Mouse (Mus musculus): ENCODE results near the gene Crygs. TPM values are rescaled to one million over a fixed set of nuclear protein-coding genes. Genes with fewer than 3 reads are reported as not detected.

The Crygs gene
- polyA plus RNA-seq (2014; fragmentation: Nextera tagmentation; extraction: Ambion mirVana), result 0.26 TPM in 1 of 2 replicates, not detected in the other

- WGBS, result 60% methylated on average over 2 of the region's 2 CpGs
- Histone ChIP-seq H3K36me3 (ENCODE audit: control insufficient read depth, insufficient read depth, low read length) (peaks cover 4% of the 10 kb centered on the region; the same call in 1 of the 2 replicates), H3K4me3 (ENCODE audit: low read length) (no peak within 1 kb of the TSS), H3K27me3 (ENCODE audit: control insufficient read depth, insufficient read depth, low read length) (no peaks in the 10 kb centered on the region), H3K27ac (ENCODE audit: low read depth, low read length) (no peak within 1 kb of the TSS; the same call in 1 of the 2 replicates), H3K4me1 (ENCODE audit: control insufficient read depth, insufficient read depth, low read length) (no peaks in the 10 kb centered on the region), H3K9me3 (ENCODE audit: control insufficient read depth, low read length) (no peaks in the 10 kb centered on the region), H3K9ac (ENCODE audit: low read depth, low read length) (no peak within 1 kb of the TSS), H3K4me2 (replicated peaks; ENCODE audit: low read depth, low read length) (no peak within 1 kb of the TSS)
- ATAC-seq (ENCODE audit: low FRiP score, low TSS enrichment), result no peak
These were observed at the start of gene Crygs for GRCm38 (mm10) chr16:22811477-22811876. Gene Crygs (minus strand): TSS chr16:22811577.

- peak within 1 kb of the TSS; percentile 68 for H3K9ac ChIP-seq (ENCODE audit: low read depth, low read length)
- WGBS, result under 1% methylated on average over 62 of the region's 62 CpGs
- H3K4me1 ChIP-seq (ENCODE audit: control insufficient read depth, insufficient read depth, low read length), result 0 out of 2 replicates have a peak, but pooled peaks cover 6% of the 10 kb centered on the region
- no peaks in the 10 kb centered on the region for H3K27me3 ChIP-seq (ENCODE audit: control insufficient read depth, insufficient read depth, low read length)
- H3K4me3 ChIP-seq (ENCODE audit: low read length), result peak within 1 kb of the TSS; percentile 65
- ATAC-seq (ENCODE audit: low FRiP score, low TSS enrichment), result peak; percentile 99
- peaks cover 6% of the 10 kb centered on the region; the same call in 1 of the 2 replicates for H3K36me3 ChIP-seq (ENCODE audit: control insufficient read depth, insufficient read depth, low read length)
- H3K9me3 ChIP-seq (ENCODE audit: control insufficient read depth, low read length), result no peaks in the 10 kb centered on the region
- peak within 1 kb of the TSS; percentile 4; the same call in 1 of the 2 replicates for H3K27ac ChIP-seq (ENCODE audit: low read depth, low read length)
- H3K4me2 ChIP-seq (replicated peaks; ENCODE audit: low read depth, low read length), result peak within 1 kb of the TSS; percentile 86
These were observed 46.2 kb upstream of the Crygs start, which contains the start of the genes Tbccd1 and Dnajb11 for GRCm38 (mm10) chr16:22857431-22858113. Gene Tbccd1 (minus strand): TSS chr16:22857669. Gene Dnajb11 (plus strand): TSS chr16:22857845.

- Histone ChIP-seq H3K36me3 (ENCODE audit: control insufficient read depth, insufficient read depth, low read length) (peaks cover 4% of the 10 kb centered on the region; the same call in 1 of the 2 replicates), H3K27ac (ENCODE audit: low read depth, low read length) (peak overlapping the region; percentile 4; the same call in 1 of the 2 replicates), H3K4me3 (ENCODE audit: low read length) (peak overlapping the region; percentile 65), H3K9me3 (ENCODE audit: control insufficient read depth, low read length) (no peaks in the 10 kb centered on the region), H3K4me2 (replicated peaks; ENCODE audit: low read depth, low read length) (peak overlapping the region; percentile 86), H3K27me3 (ENCODE audit: control insufficient read depth, insufficient read depth, low read length) (no peaks in the 10 kb centered on the region), H3K9ac (ENCODE audit: low read depth, low read length) (peak overlapping the region; percentile 57), H3K4me1 (ENCODE audit: control insufficient read depth, insufficient read depth, low read length) (0 out of 2 replicates have a peak, but pooled peaks cover 6% of the 10 kb centered on the region)
- no peak for ATAC-seq (ENCODE audit: low FRiP score, low TSS enrichment)
- 9% methylated on average over 9 of the region's 9 CpGs for WGBS
These were observed 45.4 kb upstream of the Crygs start for GRCm38 (mm10) chr16:22856773-22857172.

GRCm38 (mm10) chr16:22852709-22853108 lies 41.3 kb upstream of the Crygs start:
- H3K27me3 ChIP-seq (ENCODE audit: control insufficient read depth, insufficient read depth, low read length), result no peaks in the 10 kb centered on the region
- H3K9me3 ChIP-seq (ENCODE audit: control insufficient read depth, low read length), result no peaks in the 10 kb centered on the region
- H3K9ac ChIP-seq (ENCODE audit: low read depth, low read length), result no peak overlapping the region
- 91% methylated on average over 4 of the region's 4 CpGs for WGBS
- no peaks in the 10 kb centered on the region for H3K4me1 ChIP-seq (ENCODE audit: control insufficient read depth, insufficient read depth, low read length)
- no peak overlapping the region for H3K4me2 ChIP-seq (replicated peaks; ENCODE audit: low read depth, low read length)
- no peak overlapping the region for H3K27ac ChIP-seq (ENCODE audit: low read depth, low read length)
- no peaks in the 10 kb centered on the region for H3K36me3 ChIP-seq (ENCODE audit: control insufficient read depth, insufficient read depth, low read length)
- H3K4me3 ChIP-seq (ENCODE audit: low read length), result no peak overlapping the region
- ATAC-seq (ENCODE audit: low FRiP score, low TSS enrichment), result no peak

- 78% methylated on average over 1 of the region's 1 CpGs for WGBS
- Histone ChIP-seq H3K27ac (ENCODE audit: low read depth, low read length) (no peak overlapping the region), H3K9me3 (ENCODE audit: control insufficient read depth, low read length) (no peaks in the 10 kb centered on the region), H3K27me3 (ENCODE audit: control insufficient read depth, insufficient read depth, low read length) (no peaks in the 10 kb centered on the region), H3K36me3 (ENCODE audit: control insufficient read depth, insufficient read depth, low read length) (no peaks in the 10 kb centered on the region), H3K4me2 (replicated peaks; ENCODE audit: low read depth, low read length) (no peak overlapping the region), H3K4me1 (ENCODE audit: control insufficient read depth, insufficient read depth, low read length) (0 out of 2 replicates have a peak, but pooled peaks cover 5% of the 10 kb centered on the region), H3K4me3 (ENCODE audit: low read length) (no peak overlapping the region), H3K9ac (ENCODE audit: low read depth, low read length) (no peak overlapping the region)
- no peak for ATAC-seq (ENCODE audit: low FRiP score, low TSS enrichment)
These were observed 37.0 kb upstream of the Crygs start for GRCm38 (mm10) chr16:22848331-22848730.

- 0 out of 2 replicates have a peak, but pooled peaks cover 5% of the 10 kb centered on the region for H3K4me1 ChIP-seq (ENCODE audit: control insufficient read depth, insufficient read depth, low read length)
- H3K4me3 ChIP-seq (ENCODE audit: low read length), result no peak overlapping the region
- H3K27me3 ChIP-seq (ENCODE audit: control insufficient read depth, insufficient read depth, low read length), result no peaks in the 10 kb centered on the region
- 76% methylated on average over 1 of the region's 1 CpGs for WGBS
- ATAC-seq (ENCODE audit: low FRiP score, low TSS enrichment), result no peak
- H3K4me2 ChIP-seq (replicated peaks; ENCODE audit: low read depth, low read length), result no peak overlapping the region
- no peaks in the 10 kb centered on the region for H3K36me3 ChIP-seq (ENCODE audit: control insufficient read depth, insufficient read depth, low read length)
- no peaks in the 10 kb centered on the region for H3K9me3 ChIP-seq (ENCODE audit: control insufficient read depth, low read length)
- H3K9ac ChIP-seq (ENCODE audit: low read depth, low read length), result no peak overlapping the region
- H3K27ac ChIP-seq (ENCODE audit: low read depth, low read length), result no peak overlapping the region
These were observed 36.3 kb upstream of the Crygs start for GRCm38 (mm10) chr16:22847686-22848085.

- H3K27me3 ChIP-seq (ENCODE audit: control insufficient read depth, insufficient read depth, low read length), result no peaks in the 10 kb centered on the region
- H3K9ac ChIP-seq (ENCODE audit: low read depth, low read length), result no peak overlapping the region
- no peak overlapping the region for H3K4me2 ChIP-seq (replicated peaks; ENCODE audit: low read depth, low read length)
- H3K36me3 ChIP-seq (ENCODE audit: control insufficient read depth, insufficient read depth, low read length), result peaks cover 4% of the 10 kb centered on the region; the same call in 1 of the 2 replicates
- 86% methylated on average over 4 of the region's 4 CpGs for WGBS
- ATAC-seq (ENCODE audit: low FRiP score, low TSS enrichment), result no peak
- no peaks in the 10 kb centered on the region for H3K9me3 ChIP-seq (ENCODE audit: control insufficient read depth, low read length)
- H3K4me3 ChIP-seq (ENCODE audit: low read length), result no peak overlapping the region
- 0 out of 2 replicates have a peak, but pooled peaks cover 5% of the 10 kb centered on the region for H3K4me1 ChIP-seq (ENCODE audit: control insufficient read depth, insufficient read depth, low read length)
- no peak overlapping the region for H3K27ac ChIP-seq (ENCODE audit: low read depth, low read length)
These were observed 34.1 kb upstream of the Crygs start for GRCm38 (mm10) chr16:22845481-22845880.

- Histone ChIP-seq H3K27me3 (ENCODE audit: control insufficient read depth, insufficient read depth, low read length) (no peaks in the 10 kb centered on the region), H3K4me2 (replicated peaks; ENCODE audit: low read depth, low read length) (peak overlapping the region; percentile 94), H3K9ac (ENCODE audit: low read depth, low read length) (peak overlapping the region; percentile 79), H3K9me3 (ENCODE audit: control insufficient read depth, low read length) (no peaks in the 10 kb centered on the region), H3K4me1 (ENCODE audit: control insufficient read depth, insufficient read depth, low read length) (0 out of 2 replicates have a peak, but pooled peaks cover 5% of the 10 kb centered on the region), H3K4me3 (ENCODE audit: low read length) (peak overlapping the region; percentile 59), H3K36me3 (ENCODE audit: control insufficient read depth, insufficient read depth, low read length) (peaks cover 8% of the 10 kb centered on the region; the same call in 1 of the 2 replicates), H3K27ac (ENCODE audit: low read depth, low read length) (no peak overlapping the region)
- 30% methylated on average over 5 of the region's 5 CpGs for WGBS
- ATAC-seq (ENCODE audit: low FRiP score, low TSS enrichment), result no peak; the same call in 1 of the 2 replicates
These were observed 33.5 kb upstream of the Crygs start for GRCm38 (mm10) chr16:22844834-22845233.

Measured in kidney, embryonic 14.5 days (tissue).